Mouse (Mus musculus) CH12.LX (cell line): ENCODE results near the gene Ccdc88c. TPM values are rescaled to one million over a fixed set of nuclear protein-coding genes. Genes with fewer than 3 reads are reported as not detected.

Source experiments
- DNase-seq: peaks from one replicate; pipeline ENCODE4 v3.0.0-alpha.2; 2013; ENCODE audit errors: extremely low read depth
- H3K27ac ChIP-seq: 2 replicates; pipeline ENCODE4 v1.5.1; 2012; ENCODE audit warnings: low read depth, mild to moderate bottlenecking, control low read depth, moderate library complexity; ENCODE audit not compliant: insufficient read depth
- H3K27me3 ChIP-seq: replicated peaks from 2 replicates; pipeline ENCODE3; 2012; ENCODE audit warnings: inconsistent platforms
- H3K36me3 ChIP-seq, 2 experiments: replicated peaks in 1 of 2; 2 replicates each; pipeline versions ENCODE3 to v1.6.1; 2012; ENCODE audit warnings: inconsistent platforms in 1 of 2, low read length in 1 of 2, mild to moderate bottlenecking in 1 of 2, mixed read lengths in 1 of 2, moderate library complexity in 1 of 2; ENCODE audit not compliant: control insufficient read depth in 1 of 2, insufficient read depth in 1 of 2
- H3K4me1 ChIP-seq, 2 experiments: 2 replicates each; pipeline ENCODE4 v1.6.1; 2012; ENCODE audit warnings: inconsistent platforms in 1 of 2, moderate library complexity in 1 of 2; ENCODE audit not compliant: insufficient read depth in 2 of 2, control insufficient read depth in 1 of 2
- H3K4me2 ChIP-seq: 2 replicates; pipeline ENCODE4 v1.6.1; 2012; ENCODE audit warnings: low read depth, mild to moderate bottlenecking, control low read depth; ENCODE audit not compliant: poor library complexity, insufficient read depth, severe bottlenecking
- H3K4me3 ChIP-seq, 3 experiments: fragments of 150-350 bp in 1 of 3; sonication (generic) in 1 of 3; replicated peaks in 1 of 3; 2 replicates each; pipeline versions ENCODE3 to v1.5.1; 2011 to 2012; ENCODE audit warnings: low read depth in 2 of 3, low read length in 2 of 3, mild to moderate bottlenecking in 2 of 3, moderate library complexity in 2 of 3, control low read depth in 1 of 3, improper control_type of control experiment in 1 of 3, inconsistent platforms in 1 of 3, mixed read lengths in 1 of 3; ENCODE audit not compliant: poor library complexity in 1 of 3
- H3K79me2 ChIP-seq: replicated peaks from 2 replicates; pipeline ENCODE4 v1.6.1; 2012; ENCODE audit warnings: mild to moderate bottlenecking, moderate library complexity; ENCODE audit not compliant: control insufficient read depth, poor library complexity, insufficient read depth, severe bottlenecking; ENCODE audit errors: extremely low read depth
- H3K9ac ChIP-seq: 2 replicates; pipeline ENCODE4 v1.6.1; 2012; ENCODE audit warnings: low read depth, mild to moderate bottlenecking, control low read depth, moderate library complexity; ENCODE audit not compliant: insufficient read depth
- H3K9me3 ChIP-seq: replicated peaks from 2 replicates; pipeline ENCODE3; 2012; ENCODE audit warnings: low read length, inconsistent platforms, mixed read lengths
- E2F4 ChIP-seq: IDR thresholded peaks from 2 replicates; pipeline ENCODE4 v1.6.1; 2011; ENCODE audit warnings: low read depth, low read length, improper control_type of control experiment; ENCODE audit not compliant: insufficient replicate concordance
- ELF1 ChIP-seq: IDR thresholded peaks from 2 replicates; pipeline ENCODE4 v1.6.1; 2014; ENCODE audit warnings: low read depth, mild to moderate bottlenecking, inconsistent platforms, low read length, improper control_type of control experiment
- ETS1 ChIP-seq: conservative IDR thresholded peaks from 2 replicates; pipeline ENCODE4 v1.6.1; 2012; ENCODE audit warnings: low read depth, mild to moderate bottlenecking, inconsistent platforms, low read length, improper control_type of control experiment, moderate library complexity
- MAFK ChIP-seq: IDR thresholded peaks from 2 replicates; pipeline ENCODE4 v1.6.1; 2011; ENCODE audit warnings: low read length, improper control_type of control experiment; ENCODE audit not compliant: insufficient replicate concordance
- MXI1 ChIP-seq: IDR thresholded peaks from 2 replicates; pipeline ENCODE4 v1.6.1; 2011; ENCODE audit warnings: mild to moderate bottlenecking, low read depth, low read length, improper control_type of control experiment
- NELFE ChIP-seq: IDR thresholded peaks from 2 replicates; pipeline ENCODE4 v1.6.1; 2011; ENCODE audit warnings: low read depth, low read length, improper control_type of control experiment
- NRF1 ChIP-seq: IDR thresholded peaks from 2 replicates; pipeline ENCODE4 v1.6.1; 2014; ENCODE audit warnings: low read depth, mild to moderate bottlenecking, inconsistent platforms, low read length, improper control_type of control experiment, moderate library complexity
- RCOR1 ChIP-seq: conservative IDR thresholded peaks from 2 replicates; pipeline ENCODE4 v1.6.1; 2012; ENCODE audit warnings: low read depth, mild to moderate bottlenecking, inconsistent platforms, low read length, improper control_type of control experiment
- SIN3A ChIP-seq: IDR thresholded peaks from 2 replicates; pipeline ENCODE4 v1.6.1; 2012; ENCODE audit warnings: low read length, improper control_type of control experiment, inconsistent platforms
- TCF12 ChIP-seq: IDR thresholded peaks from 2 replicates; pipeline ENCODE4 v1.6.1; 2014; ENCODE audit warnings: low read depth, mild to moderate bottlenecking, inconsistent platforms, low read length, improper control_type of control experiment
- UBTF ChIP-seq: IDR thresholded peaks from 2 replicates; pipeline ENCODE4 v1.6.1; 2012; ENCODE audit warnings: low read depth, mild to moderate bottlenecking, inconsistent platforms, low read length, improper control_type of control experiment, moderate library complexity
- USF1 ChIP-seq: IDR thresholded peaks from 2 replicates; pipeline ENCODE4 v1.6.1; 2014; ENCODE audit warnings: low read depth, mild to moderate bottlenecking, inconsistent platforms, low read length, improper control_type of control experiment
- ZC3H11A ChIP-seq: IDR thresholded peaks from 2 replicates; pipeline ENCODE4 v1.6.1; 2012; ENCODE audit warnings: low read depth, mild to moderate bottlenecking, inconsistent platforms, low read length, improper control_type of control experiment
- ZNF384 ChIP-seq: IDR thresholded peaks from 2 replicates; pipeline ENCODE4 v1.6.1; 2012; ENCODE audit warnings: low read depth, low read length, improper control_type of control experiment, inconsistent platforms
- dilution Hi-C: fragments of 300-500 bp; cut with MboI; formaldehyde crosslinking; loops from 2 replicates; pipeline ENCODE4 v1.14.3; 2020; ENCODE audit warnings: low sequenced_read_pairs; ENCODE audit not compliant: extremely low pct_unique_long_range_greater_than_20kb, extremely low pct_ligation_motif_present
- in situ Hi-C: fragments of 300-500 bp; cut with MboI; formaldehyde crosslinking; loops from 3 replicates; pipeline ENCODE4 v1.14.3; 2019; ENCODE audit warnings: low sequenced_read_pairs, low pct_ligation_motif_present, low pct_unique_long_range_greater_than_20kb, mixed read lengths
- polyA plus RNA-seq: library from polyadenylated mRNA; unstranded; fragments of >175 nt; gene quantifications from 2 replicates; pipeline ENCODE4 v1.2.1, GENCODE M21; 2012; ENCODE audit warnings: low read depth; ENCODE audit not compliant: insufficient read length
- total RNA-seq, 2 experiments: library from RNA; depleted of rRNA; stranded (reverse); fragments of 300-350 nt in 1 of 2; fragments of >200 nt in 1 of 2; gene quantifications; 2 replicates each; pipeline ENCODE4 v1.2.3; 2012 to 2014

Gene Ccdc88c
- total and polyA plus RNA-seq, 3 experiments = 20.3 to 32.7 (median 24.9) TPM

DNA sequence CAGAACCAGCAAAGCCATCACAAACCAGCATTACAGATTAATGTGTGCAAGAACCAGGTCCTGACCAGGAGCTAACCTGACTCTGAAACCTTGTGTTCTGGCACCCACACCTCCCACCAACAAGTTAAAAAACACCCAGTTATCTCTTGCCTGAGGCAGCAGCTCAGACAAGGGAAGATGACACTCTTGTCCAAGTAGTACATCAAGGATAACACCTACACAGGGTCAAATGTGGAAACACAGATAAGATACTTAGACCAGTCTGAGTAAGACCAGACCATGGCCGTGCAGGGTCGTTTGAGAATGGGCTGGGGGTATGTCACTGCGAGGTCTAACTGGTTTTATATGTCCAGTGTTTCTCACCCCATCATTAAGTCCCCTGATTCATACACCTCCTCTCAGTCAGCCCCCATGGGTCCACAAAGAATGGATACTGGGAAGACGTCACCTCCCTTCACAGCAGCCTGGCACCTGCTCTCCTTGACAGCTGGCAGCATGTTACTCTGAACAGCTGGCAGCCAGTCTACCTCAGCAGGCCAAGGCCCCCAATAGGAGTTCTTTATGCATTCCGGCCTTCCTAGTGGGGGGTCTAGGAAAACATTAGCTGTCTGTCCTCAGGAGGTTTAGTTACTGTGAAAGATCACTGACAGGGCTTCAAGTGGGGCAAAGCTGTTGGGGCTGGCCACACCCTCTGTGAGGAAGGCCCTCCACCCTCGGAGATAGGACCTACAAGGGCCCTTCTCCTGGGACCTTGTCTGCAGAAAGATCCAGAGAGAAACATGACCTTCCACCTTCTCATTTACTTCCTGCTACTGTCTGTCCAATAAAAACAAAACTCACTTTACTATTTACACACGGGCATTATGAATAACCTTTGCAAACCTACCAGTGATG is 29.5 kb downstream of the Ccdc88c start:
- no peak overlapping the region for H3K9ac ChIP-seq
- no peaks in the 10 kb centered on the region for H3K27me3 ChIP-seq
- peaks cover 0 to 44% of the 10 kb centered on the region in 2 experiments for H3K36me3 ChIP-seq
- no peak for DNase-seq
- H3K4me3 ChIP-seq = no peak overlapping the region
- dilution Hi-C loops = no loop called here
- H3K4me1 ChIP-seq = peaks cover 68 to 100% of the 10 kb centered on the region in 2 experiments
- peaks cover 41% of the 10 kb centered on the region for H3K79me2 ChIP-seq
- TF ChIP-seq ZC3H11A (no peak), RCOR1 (no peak), MAFK (no peak), USF1 (no peak), NRF1 (no peak), TCF12 (no peak), E2F4 (no peak), ZNF384 (no peak)
- TF ChIP-seq, all 38 proteins: peak for 0
- Histone ChIP-seq H3K27ac (no peak overlapping the region), H3K9me3 (no peaks in the 10 kb centered on the region), H3K4me2 (no peak overlapping the region)
- in situ Hi-C loops = no loop called here

DNA sequence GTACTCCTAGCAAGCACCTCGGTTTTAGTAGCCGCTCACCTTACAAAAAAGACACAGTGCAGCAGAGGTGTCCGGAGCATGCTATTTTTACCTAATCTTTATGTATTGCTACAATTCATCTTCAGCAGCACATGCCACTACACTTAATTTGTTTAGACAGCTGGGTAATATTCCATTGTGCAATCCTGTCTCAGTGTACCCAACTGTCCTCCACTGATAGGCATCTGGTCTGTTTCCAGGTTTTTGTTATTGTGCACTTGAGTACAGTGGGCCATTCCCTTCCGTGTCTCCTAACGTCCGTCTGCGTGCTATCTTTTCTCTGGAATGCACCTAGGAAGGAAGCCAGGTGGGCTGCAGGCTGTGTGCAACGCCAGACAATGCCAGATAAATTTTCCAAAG is 30.3 kb downstream of the Ccdc88c start:
- dilution Hi-C loops = no loop called here
- in situ Hi-C loops = no loop called here
- no peak overlapping the region for H3K4me3 ChIP-seq
- peaks cover 37% of the 10 kb centered on the region for H3K79me2 ChIP-seq
- no peak overlapping the region for H3K4me2 ChIP-seq
- no peak for TF ChIP-seq NELFE
- no peak for TF ChIP-seq ELF1
- TF ChIP-seq ZNF384 = no peak
- no peak for TF ChIP-seq ETS1
- TF ChIP-seq SIN3A = no peak
- no peak for TF ChIP-seq MXI1
- no peak for TF ChIP-seq UBTF
- DNase-seq = no peak
- peaks cover 66 to 98% of the 10 kb centered on the region in 2 experiments for H3K4me1 ChIP-seq
- H3K36me3 ChIP-seq = peaks cover 0 to 44% of the 10 kb centered on the region in 2 experiments
- no peaks in the 10 kb centered on the region for H3K27me3 ChIP-seq
- no peak overlapping the region for H3K27ac ChIP-seq
- no peak overlapping the region for H3K9ac ChIP-seq
- H3K9me3 ChIP-seq = no peaks in the 10 kb centered on the region
